Mouse (Mus musculus) central nervous system, embryonic 14 days (tissue): ENCODE results near the gene Tab2. TPM values are rescaled to one million over a fixed set of nuclear protein-coding genes. Genes with fewer than 3 reads are reported as not detected.

Source experiments
- polyA plus RNA-seq: library from polyadenylated mRNA; depleted of rRNA; stranded (reverse); fragments of >200 nt; gene quantifications from 2 replicates; pipeline ENCODE4 v1.2.3, GENCODE M21; 2012; rRNA removed

The Tab2 gene
- 50.6 and 57.2 TPM in 2 replicates for polyA plus RNA-seq

GRCm38 (mm10) chr10:7956228-7957001 lies at the start of gene Tab2:
Tab2 (minus strand) TSS chr10:7956230.

Other genes with a start within 250 kb of the Tab2 start
- 19.8 and 21.0 TPM in 2 replicates for gene Katna1, start 230.2 kb downstream of the Tab2 start, polyA plus RNA-seq
- 30.3 and 35.8 TPM in 2 replicates for gene Ginm1, start 163.4 kb downstream of the Tab2 start, polyA plus RNA-seq
- gene Ppil4, start 163.3 kb downstream of the Tab2 start, polyA plus RNA-seq, result 25.7 and 27.4 TPM in 2 replicates
- 0.22 and 0.23 TPM in 2 replicates for gene Zc3h12d, start 123.8 kb downstream of the Tab2 start, polyA plus RNA-seq